Mouse (Mus musculus): ENCODE measurements around the gene Sf3b3.

The Sf3b3 gene

DNA sequence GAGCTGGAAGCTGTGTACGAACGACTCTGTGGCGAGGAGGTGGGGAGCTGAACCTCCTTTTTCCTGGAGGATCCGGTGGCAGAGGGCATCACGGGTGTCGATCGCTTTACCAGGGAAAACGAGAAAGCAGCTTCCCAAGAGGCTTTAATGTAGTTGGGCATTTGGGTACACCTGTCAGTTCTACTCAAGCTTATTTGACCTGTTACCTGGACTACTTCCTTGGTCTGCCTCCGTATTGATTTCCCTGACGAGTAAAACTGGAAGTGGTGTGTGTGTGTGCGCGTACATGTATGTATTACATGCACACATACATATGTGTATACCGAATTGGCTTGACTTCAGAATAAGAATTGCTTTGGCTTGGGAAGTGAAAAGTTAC, 573 bp upstream of the Sf3b3 start:
- DNase-seq = no peak

DNA sequence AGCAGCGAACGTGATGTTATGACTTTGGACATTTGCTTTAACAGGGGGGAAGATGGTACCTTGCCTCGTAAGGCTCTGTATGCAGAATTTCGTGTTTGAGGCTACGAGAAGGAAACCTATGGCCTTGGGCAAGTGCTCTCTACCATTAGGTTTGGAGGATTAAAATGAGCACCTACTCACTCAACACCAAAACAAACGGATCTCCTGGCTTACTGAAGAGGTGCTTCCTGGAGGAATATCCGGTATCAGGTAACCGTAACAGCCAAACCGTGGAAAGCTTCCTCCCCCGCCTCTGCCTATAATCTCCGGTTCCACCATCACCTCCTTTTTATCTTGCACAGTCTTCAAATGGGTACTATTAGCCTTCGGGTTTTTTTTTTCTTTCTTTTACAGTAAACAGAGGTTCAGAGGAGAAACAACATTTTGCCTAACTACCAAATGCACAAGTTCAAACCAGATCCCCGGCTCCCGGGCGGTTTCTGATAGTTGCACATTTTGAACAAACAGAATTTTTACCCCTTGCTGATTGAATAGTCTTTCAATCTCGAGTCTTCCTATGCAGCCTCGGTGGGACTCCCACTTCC, 674 bp downstream of the Sf3b3 start:
- DNase-seq = no peak

DNA sequence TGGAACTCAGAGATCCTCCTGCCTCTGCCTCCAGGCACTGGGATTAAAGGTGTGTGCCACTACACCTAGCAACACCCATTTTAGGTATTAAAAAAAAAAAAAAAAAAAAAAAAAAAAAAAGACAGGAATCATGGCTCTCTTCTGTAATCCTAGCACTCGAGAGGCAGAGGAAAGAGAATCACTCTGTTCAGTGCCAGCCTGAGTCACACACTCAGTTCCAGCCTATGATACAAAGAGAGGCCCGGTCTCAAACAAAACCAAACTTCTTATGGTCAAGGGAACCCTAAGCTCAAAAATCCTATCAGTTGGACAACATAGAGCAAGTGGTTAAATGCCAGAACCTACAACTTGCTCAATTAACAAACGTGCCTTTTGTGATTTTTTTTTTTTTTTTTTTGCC, 1.6 kb downstream of the Sf3b3 start:
- DNase-seq = no peak

DNA sequence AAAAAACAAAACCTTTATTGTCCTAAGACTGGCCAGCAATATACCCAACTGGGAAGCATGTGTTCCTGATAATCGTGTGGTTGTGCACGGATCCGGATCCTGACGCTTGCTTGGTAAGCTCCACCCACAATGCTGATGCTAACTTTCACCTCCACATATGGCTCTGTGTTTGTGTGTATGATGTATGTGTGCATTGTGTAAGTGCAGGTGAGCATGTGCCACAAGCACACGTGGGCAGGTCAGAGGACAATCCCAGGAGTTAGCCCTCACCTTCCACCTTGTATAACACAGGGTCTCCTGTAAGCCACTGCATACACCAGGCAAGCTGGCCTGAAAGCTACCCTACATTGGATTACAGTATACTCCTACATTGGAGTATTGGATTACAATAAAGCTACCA, 3.4 kb downstream of the Sf3b3 start:
- no peak for DNase-seq

DNA sequence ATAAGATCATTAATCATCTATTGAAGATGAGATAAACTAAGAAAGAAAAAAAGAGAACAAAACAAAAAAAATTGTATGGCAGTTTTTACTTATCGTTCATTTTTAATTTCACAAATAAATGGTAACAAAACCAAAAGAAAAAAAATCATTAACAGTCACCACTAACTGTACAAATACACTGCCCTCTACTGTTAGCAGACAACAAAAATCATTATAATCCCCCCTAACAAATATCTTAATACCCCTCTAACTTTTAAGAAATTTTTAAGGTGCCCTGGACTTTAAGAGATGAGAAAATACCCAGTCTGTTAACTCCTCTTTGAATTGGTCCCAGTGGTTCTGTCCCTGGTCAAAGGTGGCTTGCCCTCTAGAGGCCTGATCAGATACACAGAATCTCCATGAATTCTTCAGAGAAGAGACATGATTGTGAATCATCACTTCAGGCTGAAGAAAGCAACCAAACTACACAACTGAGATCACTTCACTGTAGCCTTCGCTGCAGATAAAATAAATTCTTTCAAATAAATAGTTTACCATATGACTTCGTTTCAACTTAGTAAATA, 4.5 kb downstream of the Sf3b3 start:
- DNase-seq = no peak

DNA sequence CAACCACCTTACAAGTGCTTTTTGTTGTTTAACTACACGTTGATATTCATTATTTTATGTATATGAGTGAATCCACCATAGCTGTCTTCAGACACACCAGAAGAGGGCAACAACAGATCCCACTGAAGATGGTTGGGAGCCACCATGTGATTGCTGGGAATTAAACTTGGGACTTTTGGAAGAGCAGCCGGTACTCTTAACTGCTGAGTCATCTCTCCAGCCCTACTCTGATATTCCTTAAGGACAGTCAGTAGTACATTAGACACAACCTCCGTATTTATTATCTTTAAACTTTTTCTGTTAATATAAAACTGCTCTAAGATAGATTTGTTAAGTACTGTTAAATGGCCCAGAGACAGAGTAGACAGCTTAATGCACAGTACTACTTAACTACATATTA, 14.6 kb downstream of the Sf3b3 start:
- no peak for DNase-seq

DNA sequence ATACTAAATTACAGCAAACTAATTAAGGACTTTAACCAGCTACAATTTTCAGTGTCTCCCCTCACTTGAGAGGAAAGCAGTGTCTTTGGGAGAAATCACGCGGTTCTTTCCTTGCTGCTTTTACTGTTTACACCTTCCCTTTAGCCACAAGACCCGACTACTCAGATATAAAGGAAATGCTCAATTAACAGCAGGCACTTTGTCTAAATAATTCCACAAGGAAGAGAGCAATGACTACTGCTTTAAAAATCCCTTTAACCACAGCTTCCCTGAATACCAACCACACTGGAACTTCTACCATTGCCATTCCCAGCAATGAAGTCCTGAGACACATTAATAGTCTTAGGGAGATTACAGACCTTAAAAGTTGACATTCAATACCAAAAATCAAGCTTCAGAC, 18.1 kb downstream of the Sf3b3 start:
- DNase-seq = no peak

DNA sequence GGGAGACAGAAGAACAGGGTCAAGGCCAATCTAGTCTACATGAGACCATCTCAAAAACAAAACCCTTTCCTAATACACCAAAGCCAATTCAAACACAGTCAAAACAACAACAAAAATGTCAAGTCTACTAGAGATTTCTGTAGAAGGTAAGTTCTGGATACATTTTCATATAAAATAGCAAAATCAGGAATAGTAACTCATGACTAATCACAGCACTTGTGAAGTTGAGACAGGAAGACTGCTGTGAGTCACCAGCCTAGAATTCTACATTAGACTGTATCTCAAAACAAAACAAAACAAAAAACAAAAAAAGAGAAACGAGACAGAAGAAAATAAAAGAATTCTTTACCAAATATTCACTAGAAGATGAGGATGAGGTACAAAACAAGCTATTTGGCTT, 21.7 kb downstream of the Sf3b3 start:
- DNase-seq = no peak

DNA sequence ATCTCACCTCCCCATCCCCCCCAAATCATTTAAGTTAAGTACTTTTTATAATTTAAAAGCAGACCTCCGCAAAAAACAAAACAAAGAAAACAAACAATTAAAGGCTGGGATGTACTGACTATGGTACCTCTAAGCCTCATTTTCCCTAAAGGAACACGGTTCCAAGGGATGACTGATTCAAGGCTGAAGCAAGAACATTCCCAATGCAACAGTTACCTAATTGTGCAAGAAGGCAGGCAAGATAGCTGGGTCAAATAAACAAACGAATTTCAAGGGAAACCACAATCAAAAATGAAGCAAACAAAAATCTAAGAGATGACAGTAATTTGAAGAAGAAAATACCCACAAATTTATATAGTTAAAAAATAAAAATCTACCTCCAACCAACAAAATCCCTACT, 24.6 kb downstream of the Sf3b3 start:
- no peak for DNase-seq

DNA sequence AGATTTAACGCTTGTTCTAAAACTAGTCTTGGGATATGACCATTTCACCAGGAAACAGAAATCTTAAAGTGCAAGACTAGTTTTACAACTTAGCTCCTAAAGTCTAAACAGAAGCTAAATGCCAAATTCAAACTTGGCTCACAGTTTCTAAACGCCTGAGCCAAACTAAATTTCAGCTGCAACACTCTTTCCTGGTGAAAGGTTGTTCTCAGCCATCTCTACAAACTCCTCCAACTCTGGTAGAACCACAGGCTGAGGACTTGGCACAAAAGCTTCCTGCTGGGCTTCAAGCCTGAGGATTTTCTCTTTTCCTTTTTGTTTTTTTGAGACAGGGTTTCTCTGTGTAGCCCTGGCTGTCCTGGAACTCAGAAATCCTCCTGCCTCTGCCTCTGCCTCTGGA, 26.3 kb downstream of the Sf3b3 start:
- no peak for DNase-seq

DNA sequence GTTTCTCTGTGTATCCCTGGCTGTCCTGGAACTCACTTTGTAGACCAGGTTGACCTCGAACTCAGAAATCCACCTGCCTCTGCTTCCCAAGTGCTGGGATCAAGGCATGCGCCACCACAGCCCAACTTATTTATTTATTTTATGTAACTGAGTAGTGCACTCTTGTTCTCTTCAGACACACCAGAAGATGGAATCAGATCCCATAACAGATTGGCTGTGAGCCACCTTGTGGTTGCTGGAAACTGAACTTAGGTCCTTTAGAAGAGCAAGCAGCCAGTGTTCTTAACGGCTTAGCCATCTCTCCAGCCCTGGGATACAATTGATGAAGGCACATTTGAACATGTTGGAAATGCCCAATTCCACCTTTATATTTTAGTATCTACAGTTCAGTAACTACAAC, 28.0 kb downstream of the Sf3b3 start:
- DNase-seq = no peak

DNA sequence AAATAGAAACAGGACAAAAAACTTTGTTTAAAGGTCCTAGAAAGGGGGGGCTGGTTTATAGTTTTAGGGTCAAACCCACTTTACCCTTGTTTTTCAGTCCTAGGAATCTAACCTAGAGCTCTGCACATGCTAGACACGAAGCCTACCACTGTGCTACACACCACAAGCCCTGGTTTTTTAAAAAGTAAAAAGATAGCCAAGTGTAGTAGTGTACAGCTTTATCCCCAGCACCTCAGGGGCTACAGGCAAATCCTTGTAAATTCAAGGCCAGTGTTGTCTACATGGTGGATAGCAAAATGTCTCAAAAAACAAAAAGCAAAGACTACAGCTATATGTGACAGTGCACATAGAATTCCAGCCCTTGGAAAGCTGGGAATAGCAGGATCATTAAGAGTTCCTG, 29.6 kb downstream of the Sf3b3 start:
- DNase-seq = no peak

DNA sequence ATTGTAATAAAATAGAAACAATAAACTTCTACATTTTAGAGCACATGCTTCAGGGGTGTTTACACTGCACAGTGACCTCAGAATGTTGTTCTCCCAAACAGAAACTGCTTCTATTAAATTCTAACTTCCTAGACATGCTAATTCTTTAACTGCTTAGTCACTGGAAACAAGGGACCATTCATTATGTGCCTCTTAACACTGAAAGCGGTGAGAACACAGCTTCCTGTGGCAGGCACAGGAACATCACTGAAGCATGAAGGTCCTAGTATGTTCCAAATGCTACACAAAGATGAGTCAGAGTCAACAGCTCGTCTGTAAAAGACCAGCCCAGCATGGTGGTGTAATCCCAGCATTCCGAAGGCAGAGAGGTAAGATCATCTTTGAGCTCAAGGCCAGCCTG, 31.3 kb downstream of the Sf3b3 start:
- DNase-seq = no peak

DNA sequence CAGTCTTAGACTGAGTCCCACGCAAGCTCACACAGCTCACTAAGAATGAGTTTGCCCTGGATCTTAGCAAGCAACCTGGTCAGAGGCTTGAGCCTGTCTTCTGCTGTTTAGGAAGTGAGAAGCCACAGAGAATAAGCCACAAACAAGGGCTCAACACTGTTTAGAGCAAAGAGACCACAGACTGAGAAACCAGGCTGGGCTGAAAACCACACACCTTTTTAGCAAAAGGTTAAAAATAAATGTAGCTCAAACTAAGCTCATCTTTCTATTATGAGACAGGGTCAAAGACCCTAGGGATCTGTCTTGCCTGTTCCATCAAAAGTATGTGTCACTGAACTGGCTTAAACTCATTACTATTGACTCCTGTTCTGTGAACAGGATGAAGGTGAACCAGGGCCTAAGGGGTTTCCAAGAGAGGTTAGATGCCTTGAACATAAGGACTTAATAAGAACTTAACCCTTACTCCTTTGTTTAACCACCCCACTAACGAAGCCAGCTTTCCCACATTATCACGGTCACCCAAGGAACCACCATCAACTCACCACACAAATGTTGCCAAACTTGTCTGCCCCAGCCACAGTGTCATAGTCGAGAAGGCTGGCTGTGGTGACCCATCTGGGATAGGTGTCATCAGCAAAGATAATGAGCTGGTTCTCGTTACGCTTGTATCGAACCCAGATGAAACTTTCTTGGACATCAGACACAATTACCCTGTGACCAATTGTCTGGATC, 33.3 kb downstream of the Sf3b3 start:
- no peak for DNase-seq

DNA sequence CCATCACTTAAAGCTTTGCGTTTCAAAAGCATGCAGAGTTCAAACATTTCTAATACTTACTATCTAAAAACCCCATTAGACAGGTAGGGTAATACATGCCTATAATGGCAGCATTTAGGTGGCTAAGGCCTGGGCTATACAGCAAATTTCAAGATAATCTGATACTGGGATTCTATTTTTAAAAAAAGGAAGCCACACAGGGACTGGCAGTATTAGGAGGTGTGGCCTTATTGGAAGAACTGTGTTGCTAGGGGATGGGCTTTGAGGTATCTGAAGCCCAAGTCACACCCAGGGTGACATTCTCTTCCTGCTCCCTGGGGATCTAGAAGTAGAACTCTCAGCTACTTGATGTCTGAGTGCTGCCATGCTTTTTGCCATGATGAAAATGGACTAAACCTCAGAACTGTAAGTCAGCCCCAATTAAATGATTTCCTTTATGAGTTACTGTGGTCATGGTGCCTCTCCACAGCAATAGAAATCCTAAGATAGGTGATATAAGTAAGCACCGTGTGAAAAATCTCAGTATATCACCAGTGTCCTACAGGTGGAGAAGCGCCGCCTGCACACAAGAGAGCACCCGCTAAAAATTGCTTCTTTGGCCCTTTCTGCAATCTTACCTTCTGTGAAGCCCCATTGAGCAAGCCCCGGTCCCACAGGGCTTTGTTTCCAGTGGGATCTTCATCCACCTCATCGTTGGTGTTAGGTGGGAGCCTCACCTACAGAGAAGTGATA, 34.1 kb downstream of the Sf3b3 start:
- DNase-seq = no peak

DNA sequence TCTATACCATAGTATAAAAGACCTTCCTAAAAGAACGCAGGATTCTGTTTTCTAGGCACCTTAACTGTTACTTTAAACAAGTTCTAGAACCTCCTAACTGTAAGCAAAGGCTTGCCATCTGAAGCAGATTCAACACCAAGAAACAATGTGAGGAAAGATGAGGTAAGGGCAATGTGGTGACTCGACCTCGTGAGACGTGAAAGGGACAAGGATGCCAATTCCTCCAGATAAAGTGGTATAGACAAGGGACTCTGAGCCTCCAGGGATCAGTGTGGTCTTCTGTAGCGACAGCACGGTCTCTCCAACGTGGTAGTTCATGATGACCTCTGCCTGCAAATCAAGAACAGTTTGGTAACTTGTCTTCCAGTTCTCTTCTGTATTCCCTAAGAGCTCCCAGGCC, 34.8 kb downstream of the Sf3b3 start:
- no peak for DNase-seq

DNA sequence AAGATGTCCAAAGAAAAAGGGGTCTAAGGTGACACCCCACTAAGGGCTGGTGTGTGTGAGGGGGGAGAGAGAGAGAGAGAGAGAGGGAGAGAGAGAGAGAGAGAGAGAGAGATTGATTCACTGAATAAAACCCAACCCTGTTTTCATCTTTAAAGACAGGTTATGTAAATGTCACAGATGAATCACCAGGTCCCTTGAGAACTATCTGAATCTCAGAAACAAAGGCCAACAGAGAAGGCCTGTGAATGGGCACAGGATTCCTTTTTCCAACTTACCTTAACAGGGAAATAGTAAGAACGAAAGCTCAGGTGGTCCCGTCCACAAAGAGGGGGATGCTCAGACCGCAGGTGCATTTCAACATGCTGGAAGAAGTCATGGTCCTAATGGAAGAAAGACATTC, 35.5 kb downstream of the Sf3b3 start:
- DNase-seq = no peak

DNA sequence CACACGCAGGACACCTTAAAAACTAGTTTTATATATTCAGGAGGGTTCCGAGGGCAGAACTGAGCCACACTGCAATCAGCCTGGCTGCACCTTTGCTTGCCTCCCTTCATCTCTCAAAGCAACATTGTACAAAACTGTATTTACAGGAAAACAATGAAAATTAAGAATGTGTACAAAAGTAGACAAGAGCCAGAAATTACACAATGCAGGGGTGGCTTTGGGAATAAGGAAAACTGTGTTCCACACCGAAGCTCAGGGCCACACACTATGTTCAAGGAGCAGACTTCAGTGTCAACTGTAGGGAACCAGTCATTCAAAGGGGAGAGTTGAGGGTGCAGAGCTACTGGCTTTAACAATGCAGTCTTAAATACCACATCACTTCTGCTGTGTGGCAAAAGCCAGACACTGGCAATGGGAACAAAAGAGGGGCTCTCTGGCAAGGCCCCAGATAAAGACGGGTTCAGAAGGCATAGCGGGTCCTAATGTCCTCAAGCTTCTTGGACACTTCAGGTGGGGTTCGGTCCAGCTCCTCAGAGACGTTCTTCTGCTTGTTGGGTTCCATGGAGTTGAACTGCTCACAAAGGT, 36.0 kb downstream of the Sf3b3 start:
- no peak for DNase-seq

DNA sequence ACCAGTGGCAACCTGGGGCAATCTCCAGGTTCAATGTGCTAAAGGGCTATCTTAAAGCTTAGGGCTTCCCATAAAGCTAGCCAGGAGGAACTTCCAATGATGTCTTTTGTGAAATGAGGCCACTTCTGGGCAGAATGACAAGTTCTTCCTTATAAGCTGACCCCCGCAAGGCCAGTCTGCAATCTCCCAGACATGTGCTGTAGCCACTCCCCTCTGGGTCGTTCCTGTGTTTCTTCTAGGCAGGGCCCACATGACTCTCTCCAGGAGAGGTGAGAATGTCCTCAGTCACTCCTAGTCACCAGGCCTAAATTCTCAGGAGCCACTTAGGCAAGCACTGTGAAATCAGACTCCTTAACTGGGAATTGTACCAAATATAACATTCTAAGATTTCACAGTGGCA, 36.8 kb downstream of the Sf3b3 start:
- DNase-seq = no peak

DNA sequence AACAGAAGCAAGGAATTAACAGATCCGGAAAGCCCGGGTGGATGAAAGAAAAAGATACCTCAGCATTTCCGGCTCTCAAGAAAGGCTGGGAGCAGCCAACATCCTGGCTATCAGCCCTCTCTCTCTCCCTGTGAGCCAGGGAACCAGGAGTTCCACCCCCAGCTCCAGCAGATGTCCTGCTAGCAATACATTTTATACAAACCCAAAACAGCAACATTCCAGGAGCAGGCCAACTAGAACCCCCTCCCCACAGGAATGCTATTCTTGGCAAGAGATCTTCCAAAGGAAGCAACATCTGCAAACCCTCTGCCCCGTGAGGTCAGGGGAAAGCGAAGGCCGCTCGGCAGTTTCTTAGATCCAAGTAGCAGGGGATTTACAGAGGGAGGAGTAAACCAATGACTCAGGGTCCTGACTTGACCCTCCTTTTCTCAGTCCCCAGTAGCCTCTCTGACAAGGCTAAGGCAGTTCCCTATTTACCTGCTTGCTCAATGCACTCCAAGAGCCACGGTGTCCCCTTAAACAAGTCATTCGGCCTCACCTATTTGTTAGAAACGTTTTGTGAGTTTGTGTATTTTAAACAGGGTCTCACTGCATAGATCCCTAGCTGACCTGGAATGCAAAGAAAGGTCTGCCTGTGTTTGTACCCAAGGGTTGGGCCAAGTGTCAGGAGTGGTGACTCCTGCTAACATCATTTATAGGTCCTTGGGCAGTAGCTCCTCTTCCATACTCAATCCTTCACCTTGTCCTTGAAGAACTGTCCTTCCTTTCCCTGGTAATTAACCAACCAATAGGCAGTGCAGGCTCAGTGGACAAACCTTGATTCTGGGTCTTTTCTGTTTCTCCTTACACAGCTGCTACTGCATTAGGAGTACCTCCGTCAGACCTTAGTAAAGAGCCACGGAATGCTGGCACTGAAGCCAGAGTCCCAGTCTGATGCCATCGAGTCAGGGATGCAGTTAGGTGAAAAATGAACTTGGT, 37.8 kb downstream of the Sf3b3 start:
- DNase-seq = no peak

DNA sequence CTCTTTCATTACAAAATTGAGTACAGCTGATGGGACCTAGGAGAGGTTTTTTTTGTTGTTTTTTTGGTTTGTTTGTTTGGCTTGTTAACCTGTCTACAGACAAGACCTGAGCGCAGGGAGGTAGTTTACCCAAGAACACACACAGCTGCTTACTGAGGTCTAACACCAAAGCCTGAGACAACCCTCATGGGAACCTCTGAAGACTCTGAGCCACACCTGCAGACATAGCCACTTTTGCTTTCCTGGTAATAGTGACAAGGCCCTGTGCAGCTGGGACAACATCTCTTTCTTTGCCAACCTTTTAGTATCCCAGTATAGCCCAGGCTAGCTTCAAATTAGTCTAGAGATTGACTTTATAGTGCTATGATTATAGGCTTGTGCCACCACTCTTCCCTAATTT, 40.4 kb downstream of the Sf3b3 start:
- no peak for DNase-seq

DNA sequence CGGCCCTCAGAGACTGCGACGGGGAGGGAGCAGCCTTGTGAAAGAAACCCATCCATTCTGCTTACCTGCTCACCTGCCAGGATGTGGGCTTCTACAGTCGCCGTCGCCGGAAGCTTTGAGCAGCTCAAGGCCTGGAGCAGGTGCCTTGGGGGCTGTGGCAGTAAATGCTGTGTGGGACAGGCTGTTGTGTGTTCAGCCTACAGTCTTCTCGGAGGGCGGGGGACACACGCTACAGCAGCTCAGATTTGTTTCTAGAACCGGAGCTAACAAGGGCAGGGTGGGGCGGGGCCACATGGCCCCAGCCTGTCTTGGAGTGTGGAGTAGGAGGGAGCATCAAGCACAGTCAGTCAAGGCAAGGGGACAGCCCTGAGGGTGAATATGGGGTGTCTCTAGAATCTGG, 40.9 kb downstream of the Sf3b3 start, which contains the start of gene Il34:
Gene Il34 (minus strand): TSS at position 256 of the 400 bp plus-strand sequence.
- DNase-seq = no peak

Measured in right cerebral cortex, postnatal 14 days (tissue).